Mouse (Mus musculus) kidney, postnatal 10 days (tissue): ENCODE data around the gene Tox3.

Source experiments
- DNase-seq: peaks from one replicate; pipeline ENCODE4 v3.0.0; 2021; ENCODE audit warnings: mixed read lengths

Tox3 gene

GRCm38 (mm10) chr8:90348178-90348925, at the start of gene Tox3:
TSS of gene Tox3 (minus strand) at chr8:90348343.
- peak; percentile 75 for DNase-seq

GRCm38 (mm10) chr8:90392643-90393042, 44.5 kb upstream of the Tox3 start:
- no peak for DNase-seq

- DNase-seq = no peak
Observed at GRCm38 (mm10) chr8:90391483-90392074, 43.4 kb upstream of the Tox3 start.

GRCm38 (mm10) chr8:90390827-90391226, 42.7 kb upstream of the Tox3 start:
- DNase-seq = no peak

GRCm38 (mm10) chr8:90379064-90379463, 30.9 kb upstream of the Tox3 start:
- DNase-seq = no peak

GRCm38 (mm10) chr8:90378036-90378435, 29.9 kb upstream of the Tox3 start:
- no peak for DNase-seq

- peak; percentile 21 for DNase-seq
Observed at GRCm38 (mm10) chr8:90371611-90372222, 23.6 kb upstream of the Tox3 start.

- DNase-seq = no peak
Observed at GRCm38 (mm10) chr8:90369876-90370275, 21.7 kb upstream of the Tox3 start.

- DNase-seq = no peak
Observed at GRCm38 (mm10) chr8:90356729-90357128, 8.6 kb upstream of the Tox3 start.

GRCm38 (mm10) chr8:90354782-90355181, 6.6 kb upstream of the Tox3 start:
- DNase-seq = no peak

- no peak for DNase-seq
Observed at GRCm38 (mm10) chr8:90353960-90354540, 5.9 kb upstream of the Tox3 start.

- DNase-seq = no peak
Observed at GRCm38 (mm10) chr8:90353499-90353898, 5.4 kb upstream of the Tox3 start.

GRCm38 (mm10) chr8:90352991-90353390, 4.8 kb upstream of the Tox3 start:
- DNase-seq = no peak

GRCm38 (mm10) chr8:90349709-90350562, 1.8 kb upstream of the Tox3 start:
- DNase-seq = peak; percentile 19

GRCm38 (mm10) chr8:90348926-90349683, 962 bp upstream of the Tox3 start:
- no peak for DNase-seq

GRCm38 (mm10) chr8:90347581-90348177, 464 bp downstream of the Tox3 start:
- DNase-seq = peak; percentile 48

GRCm38 (mm10) chr8:90346880-90347535, 1.1 kb downstream of the Tox3 start:
- peak; percentile 6 for DNase-seq

GRCm38 (mm10) chr8:90346138-90346879, 1.8 kb downstream of the Tox3 start:
- no peak for DNase-seq

GRCm38 (mm10) chr8:90330377-90331285, 17.5 kb downstream of the Tox3 start:
- DNase-seq = no peak
